Mouse (Mus musculus) kidney, embryonic 15.5 days (tissue): ENCODE results near the gene Itpr2. TPM values are rescaled to one million over a fixed set of nuclear protein-coding genes. Genes with fewer than 3 reads are reported as not detected.
A peak's percentile ranks its signal among the peaks of the same experiment; 100 is the strongest.

Source experiments
- ATAC-seq: fragments of 200-750 bp; cut with Nextera tagmentation; replicated peaks from 2 replicates; pipeline ENCODE4 v1.8.0; 2017; ENCODE audit warnings: moderate TSS enrichment; ENCODE audit not compliant: low FRiP score
- H3K27ac ChIP-seq: fragments of 300-500 bp; sonication (generic); 2 replicates; pipeline ENCODE4 v1.5.1; 2015; ENCODE audit warnings: mild to moderate bottlenecking, inconsistent platforms
- H3K27me3 ChIP-seq: fragments of 300-500 bp; sonication (generic); 2 replicates; pipeline ENCODE4 v1.6.1; 2015; ENCODE audit warnings: inconsistent platforms
- H3K36me3 ChIP-seq: fragments of 300-500 bp; sonication (generic); 2 replicates; pipeline ENCODE4 v1.6.1; 2015; ENCODE audit warnings: inconsistent platforms
- H3K4me1 ChIP-seq: fragments of 300-500 bp; sonication (generic); 2 replicates; pipeline ENCODE4 v1.6.1; 2015; ENCODE audit warnings: inconsistent platforms
- H3K4me2 ChIP-seq: fragments of 300-500 bp; sonication (generic); 2 replicates; pipeline ENCODE4 v1.6.1; 2015; ENCODE audit warnings: moderate library complexity, mild to moderate bottlenecking, inconsistent platforms
- H3K4me3 ChIP-seq: fragments of 300-500 bp; sonication (generic); replicated peaks from 2 replicates; pipeline ENCODE4 v1.5.1; 2015; ENCODE audit warnings: mild to moderate bottlenecking, inconsistent platforms
- H3K9ac ChIP-seq: fragments of 300-500 bp; sonication (generic); 2 replicates; pipeline ENCODE4 v1.6.1; 2015; ENCODE audit warnings: mild to moderate bottlenecking, inconsistent platforms
- H3K9me3 ChIP-seq: fragments of 300-500 bp; sonication (generic); replicated peaks from 2 replicates; pipeline ENCODE4 v1.6.1; 2016; ENCODE audit warnings: inconsistent platforms
- WGBS: fragments of 180-500 bp; shearing (Covaris S2); methylation state at CpG from one replicate; pipeline ENCODE4 v1.1.7; 2015; ENCODE audit warnings: mixed read lengths; 5-methylcytosine and 5-hydroxymethylcytosine counted together
- polyA plus RNA-seq: library from polyadenylated mRNA; unstranded; fragments of >200 nt; fragmentation: Nextera tagmentation; extraction: Ambion mirVana; gene quantifications from 2 replicates; pipeline ENCODE4 v1.2.1, GENCODE M21; 2015

The Itpr2 gene
- polyA plus RNA-seq, 1 experiment from 2014 or later = 15.0 TPM

GRCm38 (mm10) chr6:146530363-146530762 is 28.3 kb upstream of the Itpr2 start:
- ATAC-seq = peak; percentile 59
- H3K4me2 ChIP-seq = no peak overlapping the region
- no peak overlapping the region for H3K9ac ChIP-seq
- H3K4me1 ChIP-seq = peaks cover 15% of the 10 kb centered on the region
- H3K9me3 ChIP-seq = no peaks in the 10 kb centered on the region
- 0 out of 2 replicates have a peak, but pooled peaks cover 3% of the 10 kb centered on the region for H3K27me3 ChIP-seq
- 22% methylated on average over 7 of the region's 7 CpGs for WGBS
- H3K36me3 ChIP-seq = no peaks in the 10 kb centered on the region
- no peak overlapping the region for H3K4me3 ChIP-seq
- peak overlapping the region; percentile 48 for H3K27ac ChIP-seq

- no peak overlapping the region for H3K4me2 ChIP-seq
- peaks cover 15% of the 10 kb centered on the region for H3K4me1 ChIP-seq
- H3K9me3 ChIP-seq = no peaks in the 10 kb centered on the region
- WGBS = 55% methylated on average over 2 of the region's 2 CpGs
- 0 out of 2 replicates have a peak, but pooled peaks cover 3% of the 10 kb centered on the region for H3K27me3 ChIP-seq
- ATAC-seq = no peak
- no peaks in the 10 kb centered on the region for H3K36me3 ChIP-seq
- no peak overlapping the region for H3K27ac ChIP-seq
- no peak overlapping the region for H3K4me3 ChIP-seq
- H3K9ac ChIP-seq = no peak overlapping the region
These were observed 25.5 kb upstream of the Itpr2 start for GRCm38 (mm10) chr6:146527537-146527936.

GRCm38 (mm10) chr6:146525500-146525899 is 23.5 kb upstream of the Itpr2 start:
- Histone ChIP-seq H3K9me3 (no peaks in the 10 kb centered on the region), H3K4me1 (peaks cover 8% of the 10 kb centered on the region), H3K4me3 (no peak overlapping the region), H3K4me2 (no peak overlapping the region), H3K27me3 (0 out of 2 replicates have a peak, but pooled peaks cover 3% of the 10 kb centered on the region), H3K27ac (no peak overlapping the region), H3K36me3 (no peaks in the 10 kb centered on the region), H3K9ac (no peak overlapping the region)
- no peak for ATAC-seq
- 68% methylated on average over 2 of the region's 2 CpGs for WGBS

- Histone ChIP-seq H3K4me3 (no peak overlapping the region), H3K4me2 (no peak overlapping the region), H3K27me3 (no peaks in the 10 kb centered on the region), H3K4me1 (no peaks in the 10 kb centered on the region), H3K9me3 (no peaks in the 10 kb centered on the region), H3K27ac (no peak overlapping the region), H3K9ac (no peak overlapping the region), H3K36me3 (no peaks in the 10 kb centered on the region)
- WGBS = 86% methylated on average over 5 of the region's 5 CpGs
- ATAC-seq = no peak
These were observed 19.6 kb upstream of the Itpr2 start for GRCm38 (mm10) chr6:146521456-146522245.

GRCm38 (mm10) chr6:146519019-146519418 is 17.0 kb upstream of the Itpr2 start:
- Histone ChIP-seq H3K27me3 (no peaks in the 10 kb centered on the region), H3K36me3 (no peaks in the 10 kb centered on the region), H3K9ac (no peak overlapping the region), H3K4me3 (no peak overlapping the region), H3K4me1 (peaks cover 8% of the 10 kb centered on the region), H3K27ac (no peak overlapping the region), H3K4me2 (no peak overlapping the region), H3K9me3 (no peaks in the 10 kb centered on the region)
- no peak for ATAC-seq
- 73% methylated on average over 2 of the region's 2 CpGs for WGBS

- H3K36me3 ChIP-seq = no peaks in the 10 kb centered on the region
- no peaks in the 10 kb centered on the region for H3K27me3 ChIP-seq
- ATAC-seq = no peak
- H3K4me2 ChIP-seq = no peak overlapping the region
- H3K9ac ChIP-seq = no peak overlapping the region
- no peaks in the 10 kb centered on the region for H3K9me3 ChIP-seq
- H3K4me3 ChIP-seq = no peak overlapping the region
- WGBS = 43% methylated on average over 6 of the region's 6 CpGs
- H3K4me1 ChIP-seq = peaks cover 8% of the 10 kb centered on the region
- H3K27ac ChIP-seq = no peak overlapping the region
These were observed 13.9 kb upstream of the Itpr2 start for GRCm38 (mm10) chr6:146515936-146516335.

- no peaks in the 10 kb centered on the region for H3K36me3 ChIP-seq
- H3K4me1 ChIP-seq = peaks cover 8% of the 10 kb centered on the region
- 42% methylated on average over 7 of the region's 7 CpGs for WGBS
- ATAC-seq = peak; percentile 25; the same call in 1 of the 2 replicates
- no peaks in the 10 kb centered on the region for H3K9me3 ChIP-seq
- no peak overlapping the region for H3K9ac ChIP-seq
- no peaks in the 10 kb centered on the region for H3K27me3 ChIP-seq
- no peak overlapping the region for H3K4me3 ChIP-seq
- no peak overlapping the region for H3K27ac ChIP-seq
- no peak overlapping the region for H3K4me2 ChIP-seq
These were observed 12.5 kb upstream of the Itpr2 start for GRCm38 (mm10) chr6:146514531-146514948.

GRCm38 (mm10) chr6:146513899-146514298 is 11.9 kb upstream of the Itpr2 start:
- Histone ChIP-seq H3K4me3 (no peak overlapping the region), H3K9me3 (no peaks in the 10 kb centered on the region), H3K9ac (no peak overlapping the region), H3K4me2 (no peak overlapping the region), H3K36me3 (no peaks in the 10 kb centered on the region), H3K27me3 (no peaks in the 10 kb centered on the region), H3K4me1 (peaks cover 8% of the 10 kb centered on the region), H3K27ac (peak overlapping the region; percentile 39; the same call in 1 of the 2 replicates)
- 40% methylated on average over 5 of the region's 5 CpGs for WGBS
- ATAC-seq = no peak

GRCm38 (mm10) chr6:146513384-146513783 is 11.4 kb upstream of the Itpr2 start:
- no peak for ATAC-seq

GRCm38 (mm10) chr6:146511511-146511910 is 9.5 kb upstream of the Itpr2 start:
- no peak overlapping the region for H3K4me3 ChIP-seq
- WGBS = 81% methylated on average over 8 of the region's 8 CpGs
- H3K4me2 ChIP-seq = no peak overlapping the region
- H3K9me3 ChIP-seq = no peaks in the 10 kb centered on the region
- no peaks in the 10 kb centered on the region for H3K27me3 ChIP-seq
- no peak overlapping the region for H3K9ac ChIP-seq
- no peaks in the 10 kb centered on the region for H3K36me3 ChIP-seq
- ATAC-seq = no peak
- no peak overlapping the region for H3K27ac ChIP-seq
- peaks cover 8% of the 10 kb centered on the region for H3K4me1 ChIP-seq

More at GRCm38 (mm10) chr6:146513384-146513783, 11.4 kb upstream of the Itpr2 start:
- Histone ChIP-seq H3K4me2 (no peak overlapping the region), H3K9ac (no peak overlapping the region), H3K36me3 (no peaks in the 10 kb centered on the region), H3K4me1 (peaks cover 8% of the 10 kb centered on the region), H3K9me3 (no peaks in the 10 kb centered on the region), H3K27me3 (no peaks in the 10 kb centered on the region), H3K27ac (peak overlapping the region; percentile 39; the same call in 1 of the 2 replicates), H3K4me3 (no peak overlapping the region)
- WGBS = 85% methylated on average over 8 of the region's 8 CpGs

GRCm38 (mm10) chr6:146509891-146510290 is 7.9 kb upstream of the Itpr2 start:
- WGBS = 84% methylated on average over 2 of the region's 2 CpGs
- no peak overlapping the region for H3K27ac ChIP-seq

GRCm38 (mm10) chr6:146504459-146504858 is 2.4 kb upstream of the Itpr2 start:
- Histone ChIP-seq H3K9me3 (no peaks in the 10 kb centered on the region), H3K4me1 (peaks cover 17% of the 10 kb centered on the region), H3K9ac (no peak overlapping the region), H3K36me3 (no peaks in the 10 kb centered on the region), H3K27ac (no peak overlapping the region), H3K27me3 (peaks cover 12% of the 10 kb centered on the region; the same call in 1 of the 2 replicates), H3K4me3 (no peak overlapping the region), H3K4me2 (no peak overlapping the region)
- no peak for ATAC-seq
- WGBS = 81% methylated on average over 2 of the region's 2 CpGs

More at GRCm38 (mm10) chr6:146509891-146510290, 7.9 kb upstream of the Itpr2 start:
- Histone ChIP-seq H3K27me3 (no peaks in the 10 kb centered on the region), H3K4me2 (no peak overlapping the region), H3K36me3 (no peaks in the 10 kb centered on the region), H3K9me3 (no peaks in the 10 kb centered on the region), H3K4me3 (no peak overlapping the region), H3K4me1 (peaks cover 8% of the 10 kb centered on the region), H3K9ac (no peak overlapping the region)
- no peak for ATAC-seq
